Mouse (Mus musculus): ENCODE results near the gene Slc39a3.
"Not testable (repeated sequence)": the region's sequence is repeated elsewhere in the genome, so short reads cannot be mapped to it uniquely, and the experiment has no call there.

Slc39a3 gene

GRCm38 (mm10) chr10:81006005-81006677 is 31.1 kb downstream of the Slc39a3 start:
- no peak for DNase-seq (ENCODE audit: low read depth, low spot score)

GRCm38 (mm10) chr10:81001161-81001560 is 36.1 kb downstream of the Slc39a3 start:
- DNase-seq (ENCODE audit: low read depth, low spot score) = no peak

GRCm38 (mm10) chr10:81000197-81001062 is 36.8 kb downstream of the Slc39a3 start:
- no peak for DNase-seq (ENCODE audit: low read depth, low spot score)

- DNase-seq (ENCODE audit: low read depth, low spot score) = peak; percentile 79
These were observed 37.6 kb downstream of the Slc39a3 start for GRCm38 (mm10) chr10:80999362-81000196.

- no peak for DNase-seq (ENCODE audit: low read depth, low spot score)
These were observed 38.4 kb downstream of the Slc39a3 start for GRCm38 (mm10) chr10:80998778-80999177.

- DNase-seq (ENCODE audit: low read depth, low spot score) = no peak
These were observed 39.2 kb downstream of the Slc39a3 start for GRCm38 (mm10) chr10:80998021-80998420.

- no peak for DNase-seq (ENCODE audit: low read depth, low spot score)
These were observed 39.9 kb downstream of the Slc39a3 start for GRCm38 (mm10) chr10:80997332-80997731.

GRCm38 (mm10) chr10:80996501-80996900 is 40.7 kb downstream of the Slc39a3 start:
- DNase-seq (ENCODE audit: low read depth, low spot score) = no peak

- peak; percentile 68 for DNase-seq (ENCODE audit: low read depth, low spot score)
These were observed 42.1 kb downstream of the Slc39a3 start for GRCm38 (mm10) chr10:80995091-80995632.

- no peak for DNase-seq (ENCODE audit: low read depth, low spot score)
These were observed 42.6 kb downstream of the Slc39a3 start for GRCm38 (mm10) chr10:80994621-80995020.

GRCm38 (mm10) chr10:80993276-80993675 is 44.0 kb downstream of the Slc39a3 start:
- DNase-seq (ENCODE audit: low read depth, low spot score) = no peak

GRCm38 (mm10) chr10:80991945-80992344 is 45.3 kb downstream of the Slc39a3 start:
- no peak for DNase-seq (ENCODE audit: low read depth, low spot score)

GRCm38 (mm10) chr10:80991007-80991406 is 46.2 kb downstream of the Slc39a3 start:
- no peak for DNase-seq (ENCODE audit: low read depth, low spot score)

GRCm38 (mm10) chr10:80990406-80990805 is 46.8 kb downstream of the Slc39a3 start:
- DNase-seq (ENCODE audit: low read depth, low spot score) = no peak

GRCm38 (mm10) chr10:80989854-80990253 is 47.4 kb downstream of the Slc39a3 start:
- not testable (repeated sequence) for DNase-seq (ENCODE audit: low read depth, low spot score)

GRCm38 (mm10) chr10:80989446-80989845 is 47.8 kb downstream of the Slc39a3 start:
- DNase-seq (ENCODE audit: low read depth, low spot score) = no peak

GRCm38 (mm10) chr10:80987709-80988441 is 49.4 kb downstream of the Slc39a3 start:
- peak; percentile 72 for DNase-seq (ENCODE audit: low read depth, low spot score)

GRCm38 (mm10) chr10:80986754-80987153 is 50.5 kb downstream of the Slc39a3 start:
- DNase-seq (ENCODE audit: low read depth, low spot score) = no peak

- no peak for DNase-seq (ENCODE audit: low read depth, low spot score)
These were observed 51.1 kb downstream of the Slc39a3 start for GRCm38 (mm10) chr10:80985970-80986701.
